Mouse (Mus musculus) heart, postnatal 0 days (tissue): ENCODE measurements around the gene Ninj1.

Experiments
- CTCF ChIP-seq: IDR thresholded peaks from 2 replicates; pipeline ENCODE4 v1.5.1; 2016; ENCODE audit warnings: antibody characterized with exemption, control low read depth, low read depth
- EP300 ChIP-seq: IDR thresholded peaks from 2 replicates; pipeline ENCODE4 v1.6.1; 2016; ENCODE audit warnings: antibody characterized with exemption, low read depth

GRCm38 (mm10) chr13:49205381-49205998 lies 18.2 kb downstream of the Ninj1 start:
- TF ChIP-seq EP300 (peak; percentile 76), CTCF (peak; percentile 91)
